Mouse (Mus musculus) G1E (cell line): ENCODE data around the gene Mphosph6.

Experiments used
- CTCF ChIP-seq: IDR thresholded peaks from 2 replicates; pipeline ENCODE4 v1.5.1; 2012; ENCODE audit warnings: low read depth, low read length, inconsistent platforms, mixed read lengths
- GATA1 ChIP-seq: IDR thresholded peaks from 2 replicates; pipeline ENCODE4 v1.6.1; 2012; ENCODE audit warnings: borderline replicate concordance, low read length, inconsistent platforms, mixed read lengths
- POLR2AphosphoS5 ChIP-seq: IDR thresholded peaks from 2 replicates; pipeline ENCODE4 v1.6.1; 2012; ENCODE audit warnings: low read depth, low read length, inconsistent platforms; ENCODE audit not compliant: insufficient replicate concordance
- TAL1 ChIP-seq: conservative IDR thresholded peaks from 2 replicates; pipeline ENCODE4 v1.6.1; 2012; ENCODE audit warnings: low read depth, low read length, inconsistent platforms, mixed read lengths

GRCm38 (mm10) chr8:117796464-117796863, 5.3 kb downstream of the Mphosph6 start:
- no peak for TF ChIP-seq POLR2AphosphoS5
- no peak for TF ChIP-seq CTCF
- TF ChIP-seq TAL1, result no peak
- no peak for TF ChIP-seq GATA1
